Mouse (Mus musculus) right cerebral cortex, postnatal 4 days (tissue): ENCODE measurements around the gene Gm3776.
A peak's percentile ranks its signal among the peaks of the same experiment; 100 is the strongest.
"Not testable (repeated sequence)": the region's sequence is repeated elsewhere in the genome, so short reads cannot be mapped to it uniquely, and the experiment has no call there.

Source experiments
- DNase-seq: peaks from one replicate; pipeline ENCODE4 v3.0.0-alpha.2; 2022

Gene Gm3776

GRCm38 (mm10) chr9:78256914-78257313 is at the start of gene Gm3776:
Gene Gm3776, plus strand, starts transcription at chr9:78257129.
- DNase-seq: not testable (repeated sequence)

GRCm38 (mm10) chr9:78208956-78209355 is 48.0 kb upstream of the Gm3776 start:
- no peak for DNase-seq

GRCm38 (mm10) chr9:78210079-78210478 is 46.9 kb upstream of the Gm3776 start:
- no peak for DNase-seq

- no peak for DNase-seq
Observed at GRCm38 (mm10) chr9:78210821-78211220, 46.1 kb upstream of the Gm3776 start.

GRCm38 (mm10) chr9:78211521-78211920 is 45.4 kb upstream of the Gm3776 start:
- no peak for DNase-seq

- DNase-seq: no peak
Observed at GRCm38 (mm10) chr9:78212341-78213049, 44.4 kb upstream of the Gm3776 start.

GRCm38 (mm10) chr9:78217074-78217473 is 39.9 kb upstream of the Gm3776 start:
- DNase-seq: no peak

- no peak for DNase-seq
Observed at GRCm38 (mm10) chr9:78222616-78223015, 34.3 kb upstream of the Gm3776 start.

GRCm38 (mm10) chr9:78223221-78223902 is 33.6 kb upstream of the Gm3776 start:
- DNase-seq: no peak

GRCm38 (mm10) chr9:78224418-78224817 is 32.5 kb upstream of the Gm3776 start:
- no peak for DNase-seq

- DNase-seq: no peak
Observed at GRCm38 (mm10) chr9:78225304-78225703, 31.6 kb upstream of the Gm3776 start.

- no peak for DNase-seq
Observed at GRCm38 (mm10) chr9:78228122-78228521, 28.8 kb upstream of the Gm3776 start.

- not testable (repeated sequence) for DNase-seq
Observed at GRCm38 (mm10) chr9:78229658-78230057, 27.3 kb upstream of the Gm3776 start.

GRCm38 (mm10) chr9:78230461-78230860 is 26.5 kb upstream of the Gm3776 start, which contains the start of gene Gsta1:
Gene Gsta1, plus strand, starts transcription at chr9:78230656.
- DNase-seq: not testable (repeated sequence)

- not testable (repeated sequence) for DNase-seq
Observed at GRCm38 (mm10) chr9:78233121-78233695, 23.7 kb upstream of the Gm3776 start.

GRCm38 (mm10) chr9:78255683-78256470 is 1.1 kb upstream of the Gm3776 start:
- DNase-seq: not testable (repeated sequence)

GRCm38 (mm10) chr9:78259688-78260087 is 2.8 kb downstream of the Gm3776 start:
- peak; percentile 23 for DNase-seq

GRCm38 (mm10) chr9:78270945-78271344 is 14.0 kb downstream of the Gm3776 start:
- not testable (repeated sequence) for DNase-seq

GRCm38 (mm10) chr9:78282002-78282711 is 25.2 kb downstream of the Gm3776 start:
- not testable (repeated sequence) for DNase-seq

GRCm38 (mm10) chr9:78289063-78289462 is 32.1 kb downstream of the Gm3776 start:
- DNase-seq: not testable (repeated sequence)

GRCm38 (mm10) chr9:78289723-78290122 is 32.8 kb downstream of the Gm3776 start, which contains the start of gene Gm10639:
Gene Gm10639, plus strand, starts transcription at chr9:78289923.
- not testable (repeated sequence) for DNase-seq

- not testable (repeated sequence) for DNase-seq
Observed at GRCm38 (mm10) chr9:78292462-78292861, 35.5 kb downstream of the Gm3776 start.
